Mouse (Mus musculus) layer of hippocampus, adult 8-10 months (tissue): ENCODE data around the gene Kctd17. TPM values are rescaled to one million over a fixed set of nuclear protein-coding genes. Genes with fewer than 3 reads are reported as not detected.

Source experiments
- DNase-seq, 2 experiments: peaks; one replicate each; pipeline ENCODE4 v3.0.0; 2022; ENCODE audit warnings: low spot score in 2 of 2
- total RNA-seq, 4 experiments: library from RNA; stranded (reverse); gene quantifications; 2 replicates each; pipeline ENCODE4 v1.2.4; 2022

Kctd17 gene
- total RNA-seq = 100 to 1,000 TPM; 245 to 269 (median 260) TPM

DNA sequence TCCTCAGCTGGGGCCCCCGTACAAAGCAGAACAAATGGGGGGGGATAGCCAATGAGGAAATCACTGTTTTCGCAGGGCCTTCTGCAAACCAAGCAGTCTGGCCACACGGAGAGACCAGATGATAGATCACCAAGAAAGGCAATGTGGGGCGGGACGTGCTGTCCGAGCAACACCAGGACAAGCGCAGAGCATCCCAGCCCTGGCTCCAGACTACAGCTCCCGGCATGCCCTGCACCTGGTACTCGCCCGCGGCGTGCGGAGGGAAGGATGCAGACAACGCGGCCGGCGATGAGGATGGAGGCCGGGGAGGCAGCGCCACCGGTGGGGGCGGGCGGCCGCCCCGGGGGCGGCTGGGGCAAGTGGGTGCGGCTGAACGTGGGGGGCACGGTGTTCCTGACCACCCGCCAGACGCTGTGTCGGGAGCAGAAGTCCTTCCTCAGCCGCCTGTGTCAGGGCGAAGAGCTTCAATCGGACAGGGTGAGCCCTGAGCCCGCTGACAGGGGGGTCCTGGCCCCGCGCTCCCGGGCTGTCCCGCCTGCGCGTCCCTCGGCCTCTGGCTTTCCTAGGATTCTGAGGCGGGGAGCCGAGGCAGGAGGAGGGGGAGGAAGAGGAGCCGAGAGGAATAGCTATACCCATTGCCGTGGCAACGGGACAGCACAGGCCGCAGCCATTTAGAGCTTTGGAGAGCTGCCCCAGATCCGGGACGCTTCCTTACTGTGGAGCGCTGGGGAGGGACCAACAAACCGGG lies at the start of gene Kctd17:
TSS of gene Kctd17 (plus strand) at position 174 of the 748 bp plus-strand sequence.
- DNase-seq = peak; percentile 71 to 75

DNA sequence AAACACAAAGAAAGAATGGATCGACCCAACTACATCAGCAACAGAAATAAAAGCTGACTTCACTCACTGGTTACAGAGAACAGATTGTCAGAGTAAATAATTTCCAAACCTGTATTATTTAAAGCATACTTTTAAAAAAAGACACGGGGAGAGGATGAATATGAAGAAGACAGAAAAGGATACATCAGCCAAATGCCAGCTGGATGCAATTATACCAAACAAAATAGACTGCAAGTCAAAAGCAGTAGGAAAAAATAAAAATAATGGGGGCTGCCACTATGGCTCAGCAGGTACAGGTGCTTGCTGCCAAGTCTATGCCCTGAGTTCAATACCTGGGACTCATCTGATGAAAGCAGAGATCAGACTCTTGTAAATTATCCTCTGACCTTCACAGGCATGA lies 48.2 kb upstream of the Kctd17 start:
- no peak for DNase-seq

DNA sequence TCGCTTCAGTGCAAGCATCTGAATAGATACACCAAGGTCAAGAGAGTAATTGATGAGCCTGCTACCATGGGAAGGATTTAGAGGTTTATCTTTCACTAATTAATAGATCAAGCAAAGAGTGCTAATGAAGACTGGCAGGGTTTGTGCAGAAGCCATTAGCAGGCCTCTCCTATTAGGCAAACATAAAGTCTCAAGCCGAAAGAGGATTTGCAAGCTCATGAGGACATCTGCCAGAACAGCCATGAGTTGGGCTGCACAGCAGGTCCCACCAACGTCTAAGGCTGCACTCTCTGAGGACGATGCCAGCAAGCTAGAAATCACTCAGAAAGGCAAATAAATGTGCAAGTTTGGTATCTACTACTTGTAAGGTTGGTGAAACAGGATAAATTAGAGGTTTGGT lies 47.6 kb upstream of the Kctd17 start:
- peak; percentile 61 to 62 for DNase-seq

DNA sequence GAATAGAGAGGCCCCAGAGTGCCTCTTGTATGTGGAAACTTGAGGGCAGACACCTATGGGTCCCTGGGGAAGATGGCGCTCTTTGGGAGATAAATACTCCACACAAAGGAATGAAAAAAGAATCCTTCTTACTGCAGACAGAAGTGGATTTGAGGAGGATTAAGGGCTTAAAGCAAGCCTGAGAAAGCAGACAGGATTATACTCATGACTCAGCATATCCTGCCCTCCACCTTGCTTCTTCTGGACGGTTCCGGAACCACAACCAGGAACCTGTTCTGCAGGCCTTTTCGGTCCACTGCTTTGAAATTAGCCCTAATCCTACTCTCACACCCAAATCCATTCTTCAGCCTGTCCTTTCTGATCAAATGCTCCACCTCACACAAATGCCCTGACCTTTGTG lies 46.2 kb upstream of the Kctd17 start:
- no peak for DNase-seq

DNA sequence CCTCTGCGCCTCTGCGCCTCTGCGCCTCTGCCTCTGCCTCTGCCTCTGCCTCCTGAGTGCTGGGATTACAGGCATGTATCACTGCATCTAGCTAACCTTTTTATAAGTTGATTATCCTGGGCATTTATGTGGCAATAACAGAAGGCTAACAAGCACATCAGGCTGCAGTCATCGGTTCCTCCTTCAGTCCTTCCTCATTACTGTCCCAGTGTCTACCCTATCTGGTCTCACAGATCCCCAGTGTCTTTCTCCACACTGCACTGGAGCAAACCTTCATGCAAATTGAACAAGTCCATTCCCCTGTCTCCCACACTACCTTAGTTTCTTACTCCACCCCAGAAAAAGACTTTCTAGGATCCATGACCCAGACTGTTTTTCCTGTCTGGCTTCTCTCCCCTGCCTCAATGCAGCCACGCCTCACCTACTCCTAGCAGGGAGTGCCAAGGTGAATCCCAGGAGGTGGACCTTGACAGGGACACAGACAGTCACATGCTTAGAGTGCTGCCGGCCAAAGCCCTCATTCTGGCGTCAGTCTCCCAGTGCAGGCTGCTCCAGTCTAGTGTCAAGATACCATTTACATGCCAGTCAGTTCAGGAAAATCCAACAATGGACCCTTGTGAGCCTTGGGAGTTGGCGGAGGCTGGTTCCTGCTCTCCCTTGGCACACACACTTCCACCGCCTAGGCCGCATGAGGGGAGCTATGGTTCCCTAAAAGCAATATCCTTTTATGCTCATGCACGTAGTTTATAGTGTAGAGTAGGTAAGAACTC lies 44.7 kb upstream of the Kctd17 start:
- peak; percentile 66 to 81 for DNase-seq

- DNase-seq = peak; percentile 57 to 77
These were observed 43.9 kb upstream of the Kctd17 start for GRCm38 (mm10) chr15:78384220-78385116.

DNA sequence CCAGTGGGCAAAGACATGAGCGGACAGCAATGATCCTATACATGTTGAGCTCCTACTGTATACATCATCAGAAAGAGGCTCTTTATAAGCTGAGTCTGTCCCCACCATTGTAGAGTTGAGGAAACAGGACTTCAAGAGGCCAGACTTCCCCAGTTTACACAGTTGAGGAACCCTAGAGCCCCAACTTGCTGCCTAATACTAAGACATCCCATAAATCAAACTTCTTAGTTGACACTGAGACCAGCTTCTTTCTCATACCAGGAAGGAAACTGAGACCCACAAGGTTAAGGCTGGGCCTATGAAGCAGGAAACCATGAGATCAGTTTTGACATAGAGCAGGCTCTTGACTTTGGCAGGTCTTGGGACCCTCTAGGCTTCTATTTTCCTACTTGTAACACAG lies 42.8 kb upstream of the Kctd17 start:
- DNase-seq = no peak

DNA sequence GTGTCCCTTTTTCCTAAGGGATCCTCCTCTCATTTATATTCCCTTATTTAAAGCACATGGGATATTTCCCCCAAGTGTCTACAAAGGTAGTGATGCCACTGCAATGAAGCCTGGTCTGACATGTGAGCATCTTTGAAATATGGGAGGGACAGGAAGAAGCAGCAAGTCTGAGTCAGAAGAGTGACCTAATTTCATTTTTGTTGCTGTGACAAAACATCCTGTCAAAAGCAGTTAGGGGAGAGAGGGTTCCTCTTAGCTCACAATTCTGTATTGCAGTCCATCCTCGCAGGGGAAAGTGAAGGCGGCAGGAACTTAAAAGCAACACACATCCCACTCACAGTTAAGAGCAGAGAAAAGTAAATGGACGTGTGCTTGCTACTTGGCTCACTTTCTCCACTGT lies 37.5 kb upstream of the Kctd17 start:
- no peak for DNase-seq

DNA sequence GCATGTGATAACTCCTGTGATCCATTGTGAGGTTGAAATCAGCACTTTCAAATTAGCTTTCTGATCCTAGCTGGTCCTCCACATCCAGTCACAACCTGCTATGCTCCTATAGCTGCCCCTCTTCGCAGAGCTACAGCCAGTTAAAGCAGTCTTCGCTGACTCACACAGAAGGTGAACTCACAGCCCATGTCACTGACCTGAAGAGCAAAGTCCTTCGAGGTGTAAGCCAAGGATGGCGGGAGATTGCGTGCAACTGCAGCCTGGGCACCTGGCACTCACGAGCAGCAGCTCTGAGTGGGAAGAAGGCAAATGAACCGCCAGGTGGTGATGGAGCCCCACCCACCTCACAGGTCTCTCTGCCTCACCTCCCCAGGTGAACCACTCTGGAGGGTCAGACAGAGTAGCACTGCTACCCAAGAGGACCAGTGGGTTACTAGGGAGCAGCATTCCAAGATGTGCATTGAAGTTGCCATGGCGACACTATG lies 32.8 kb upstream of the Kctd17 start, which contains the start of gene Tex33:
TSS of gene Tex33 (minus strand) at position 435 of the 485 bp plus-strand sequence.
- no peak for DNase-seq

DNA sequence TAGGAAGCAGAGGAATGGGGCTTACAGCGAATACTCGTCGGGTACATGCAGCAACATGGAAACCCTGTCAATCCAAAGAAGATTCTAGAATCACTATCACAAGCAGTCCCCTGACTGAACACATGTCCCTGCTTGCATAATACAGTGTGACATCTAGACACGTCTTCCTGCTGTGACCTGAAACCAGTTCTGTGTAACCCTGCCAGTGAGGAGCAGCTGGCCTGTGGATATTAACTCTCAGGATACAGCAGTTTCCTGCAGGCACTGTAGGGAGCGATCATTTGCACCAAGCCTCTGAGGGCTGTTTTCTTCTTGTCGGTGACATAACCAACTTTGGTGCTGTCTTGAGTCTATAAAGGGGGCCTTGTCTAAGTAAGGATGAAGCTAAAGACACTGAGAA lies 27.0 kb upstream of the Kctd17 start:
- no peak for DNase-seq

DNA sequence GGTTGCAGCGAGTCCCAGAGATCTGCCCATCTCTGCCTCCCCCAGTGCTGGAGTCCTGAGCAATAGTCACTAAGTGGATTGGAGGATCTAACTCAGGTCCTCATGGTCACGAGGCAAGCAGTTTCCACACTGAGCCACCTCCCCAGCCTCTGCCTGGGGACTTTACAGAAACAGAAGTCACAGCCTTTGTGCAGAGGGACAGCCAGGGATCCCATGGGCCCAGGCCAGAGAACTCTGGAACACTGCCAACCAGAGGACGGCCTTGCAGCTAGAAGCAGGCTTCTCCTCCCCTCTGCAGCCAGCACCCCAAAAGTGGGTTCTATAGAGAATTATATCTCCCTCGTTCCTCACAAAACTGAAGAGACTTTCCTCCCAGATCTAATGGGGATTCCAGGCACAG lies 26.4 kb upstream of the Kctd17 start:
- peak; percentile 61 to 62 for DNase-seq

DNA sequence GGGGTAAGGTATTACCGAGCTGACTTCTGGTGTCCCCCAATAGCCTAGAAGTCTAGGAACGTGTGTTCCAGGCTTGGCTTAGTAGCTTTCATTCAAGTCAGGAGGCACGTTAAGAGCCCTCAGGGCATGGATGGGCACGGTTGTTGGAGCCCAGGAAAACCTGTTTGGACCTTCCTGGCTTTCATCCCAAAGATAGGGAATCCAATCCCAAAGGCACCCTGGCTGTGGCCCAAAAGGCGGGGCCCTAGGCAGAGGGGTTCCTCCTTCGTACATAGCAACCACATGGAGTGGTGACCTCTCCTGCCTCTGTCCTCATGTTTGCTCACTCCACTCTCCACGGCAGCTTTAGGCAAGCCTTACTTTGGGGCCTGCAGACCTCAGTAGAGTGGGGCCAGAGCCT lies 25.9 kb upstream of the Kctd17 start:
- no peak for DNase-seq

DNA sequence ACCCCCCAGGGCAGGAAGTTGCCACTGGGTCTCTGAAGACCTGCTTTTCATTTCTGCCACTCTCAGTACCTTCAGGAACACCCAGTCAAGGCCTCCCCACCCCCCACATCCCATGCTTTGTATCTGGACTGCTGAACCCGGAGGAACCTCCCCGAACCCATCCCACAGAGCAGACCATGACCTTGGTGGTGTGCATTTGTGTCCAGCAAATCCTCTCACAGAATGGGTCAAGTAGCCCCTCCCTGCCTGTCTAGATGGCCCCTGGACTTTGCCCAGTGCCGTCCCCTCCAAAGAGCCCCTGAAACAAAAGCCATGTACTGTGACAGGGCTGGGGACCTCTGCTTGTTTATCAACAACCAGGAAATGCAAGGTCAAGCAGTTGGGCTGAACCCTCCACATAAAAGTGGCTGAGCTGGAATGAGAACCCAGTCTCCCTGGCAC lies 25.0 kb upstream of the Kctd17 start:
- no peak for DNase-seq

GRCm38 (mm10) chr15:78403896-78404295 lies 24.5 kb upstream of the Kctd17 start:
- peak in 1 of 2 experiments; percentile 45 for DNase-seq

DNA sequence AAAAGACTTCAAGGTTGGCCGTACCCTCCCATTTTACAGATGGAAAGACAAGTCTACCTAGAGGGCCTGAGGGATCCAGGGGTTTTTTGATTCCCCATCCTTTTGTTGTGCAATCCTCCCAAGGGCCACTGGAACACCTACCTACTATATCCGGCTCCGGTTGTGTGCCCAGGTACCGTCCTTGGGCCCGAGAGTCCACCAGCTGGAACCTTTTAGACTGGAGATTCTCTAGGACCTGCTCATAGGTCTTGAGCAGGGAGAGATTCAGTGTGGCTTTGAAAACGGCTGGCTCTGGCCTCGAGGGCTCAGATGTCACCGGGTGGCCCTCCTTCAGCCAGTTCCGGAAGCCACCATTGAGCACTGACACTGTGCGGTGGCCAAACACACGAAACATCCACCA lies 23.3 kb upstream of the Kctd17 start:
- DNase-seq = no peak

DNA sequence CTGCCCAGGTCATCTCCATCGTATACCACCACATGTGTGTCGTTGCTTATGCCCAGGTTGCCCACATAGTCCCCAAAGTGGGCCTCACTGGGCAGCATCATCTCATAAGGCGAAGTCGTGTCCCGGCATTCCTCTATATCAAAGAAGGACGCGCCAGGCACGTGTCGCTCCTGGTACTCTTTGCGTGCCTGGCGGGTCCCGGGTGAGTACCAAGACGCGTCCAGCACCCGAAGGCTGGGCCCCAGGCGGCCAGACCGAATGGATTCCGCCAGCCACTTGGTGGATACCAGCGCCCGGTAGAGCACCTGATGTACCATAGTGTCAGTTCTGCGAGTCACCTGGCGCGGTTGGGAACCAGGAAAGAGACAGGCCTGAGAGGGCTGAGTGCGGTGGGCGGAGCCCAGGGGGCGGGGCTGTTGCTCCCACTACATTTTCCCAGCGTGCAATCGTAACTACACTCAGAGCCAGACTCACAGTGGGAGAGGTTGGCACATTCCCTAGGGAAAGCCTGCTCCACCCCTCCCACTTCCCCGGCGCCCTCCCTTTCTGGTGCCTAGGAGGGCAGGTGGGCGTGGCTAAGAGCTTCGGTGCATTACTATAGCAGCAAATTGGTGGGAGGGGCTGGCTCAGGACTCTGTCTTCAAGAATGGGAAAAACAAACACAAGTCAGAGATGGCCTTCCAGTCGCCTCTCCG lies 22.7 kb upstream of the Kctd17 start, which contains the start of gene Tst:
TSS of gene Tst (minus strand) at position 391 of the 695 bp plus-strand sequence.
- DNase-seq = peak; percentile 90 to 95

DNA sequence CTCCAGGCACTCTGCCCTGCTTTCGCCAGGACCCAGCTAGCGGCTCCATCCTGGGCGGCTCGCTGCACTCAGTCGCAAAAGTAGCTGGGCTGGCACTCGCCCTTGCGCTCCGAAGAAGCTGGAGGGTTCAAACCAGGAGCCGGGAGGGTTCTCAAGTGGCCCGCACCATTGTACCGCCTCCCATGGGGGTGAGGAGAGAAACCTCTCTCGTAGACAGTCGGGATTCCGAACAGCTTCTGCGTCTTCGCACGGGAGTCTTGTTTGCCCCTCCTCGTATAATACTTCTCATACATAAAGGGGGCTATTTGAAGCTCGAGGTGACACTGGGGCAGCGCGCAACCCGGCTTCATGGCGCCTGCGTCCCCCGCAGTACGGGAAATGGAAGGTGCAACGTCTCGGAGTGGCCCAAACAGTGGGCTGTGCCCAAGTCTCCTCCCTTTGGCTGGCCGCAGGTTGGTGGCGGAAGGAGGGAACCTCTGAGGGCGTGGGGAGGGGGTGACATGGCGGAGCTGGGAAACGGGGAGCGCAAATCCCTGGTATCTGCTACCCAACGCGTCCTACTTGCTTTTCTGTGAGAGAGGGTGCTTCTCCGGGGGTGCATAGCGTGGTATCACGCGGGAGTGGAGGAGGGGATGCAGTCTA lies 21.9 kb upstream of the Kctd17 start, which contains the start of gene Mpst:
TSS of gene Mpst (plus strand) at position 124 of the 642 bp plus-strand sequence.
- DNase-seq = peak; percentile 87 to 92

GRCm38 (mm10) chr15:78409570-78410052 lies 18.8 kb upstream of the Kctd17 start:
- DNase-seq = no peak

- no peak for DNase-seq
These were observed 15.2 kb upstream of the Kctd17 start for GRCm38 (mm10) chr15:78413083-78413718.
